In the genomic region with DNA sequence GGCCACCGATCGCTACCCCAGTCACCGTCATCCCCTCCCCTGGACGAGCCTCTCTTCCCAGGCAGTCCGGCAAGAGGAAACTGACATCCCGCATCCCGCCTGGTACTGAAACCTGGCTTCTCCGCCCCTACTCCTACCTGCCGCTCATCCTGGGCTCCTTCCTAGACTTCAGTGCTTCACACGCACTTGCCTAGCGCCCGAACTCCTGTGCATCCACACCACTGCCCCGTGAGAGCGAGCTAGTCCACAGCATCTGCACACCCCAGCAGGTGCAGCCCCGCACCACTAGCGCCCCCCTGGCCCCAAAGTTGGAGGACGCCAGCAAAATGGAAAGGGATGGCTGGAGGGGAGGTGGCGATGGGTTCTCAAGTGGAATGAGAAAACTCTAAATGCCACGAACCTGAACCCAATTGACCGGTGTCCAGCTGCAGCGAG, we compare ENCODE assay signal across 8 mouse cellular contexts. TPM values are rescaled to one million over a fixed set of nuclear protein-coding genes. Genes with fewer than 3 reads are reported as not detected.
DNase-seq lines count a peak whose midpoint lies in the region; ATAC-seq and TF ChIP-seq lines count a peak whose summit lies in the region.

No protein-coding gene starts in this region.

- no peak for TF ChIP-seq POLR2A in embryonic fibroblast, embryonic 13.5 days (IDR thresholded peaks at IDR 0.05; ENCODE audit: low read depth, low read length)

- H3K4me2 ChIP-seq in hindbrain, embryonic 11.5 days (replicated peaks; ENCODE audit: low read depth, low read length) = peak overlapping the region; percentile 94
- peak overlapping the region; percentile 99 for H3K4me2 ChIP-seq in stomach, embryonic 15.5 days

- under 1% methylated on average over 21 of the region's 21 CpGs for WGBS in hindbrain, embryonic 11.5 days
- under 1% methylated on average over 21 of the region's 21 CpGs for WGBS in midbrain, embryonic 10.5 days
- WGBS in stomach, embryonic 15.5 days = under 1% methylated on average over 21 of the region's 21 CpGs

- TF ChIP-seq CTCF in embryonic fibroblast, embryonic 13.5 days (IDR thresholded peaks at IDR 0.05; ENCODE audit: borderline replicate concordance, insufficient read depth, low read length) = 0 out of 2 replicates have a peak, but pooled peaks have one; percentile 5

- H3K27ac ChIP-seq in embryonic fibroblast, embryonic 13.5 days (ENCODE audit: insufficient read depth, low read length) = no peak overlapping the region
- peak overlapping the region; percentile 86 for H3K27ac ChIP-seq in hindbrain, embryonic 11.5 days (ENCODE audit: low read depth, low read length)
- peak overlapping the region; percentile 84 for H3K27ac ChIP-seq in midbrain, embryonic 10.5 days (replicated peaks)
- peak overlapping the region; percentile 78 for H3K27ac ChIP-seq in stomach, embryonic 15.5 days

- peak; percentile 54 for ATAC-seq in hindbrain, embryonic 11.5 days (ENCODE audit: low FRiP score)
- ATAC-seq in stomach, embryonic 15.5 days (ENCODE audit: insufficient read depth, low FRiP score, low read depth) = peak; percentile 40; the same call in 1 of the 2 replicates
- no peak for ATAC-seq in cerebellum, adult (ENCODE audit: insufficient number of reproducible peaks, low FRiP score, low TSS enrichment)

- H3K4me3 ChIP-seq in embryonic fibroblast, embryonic 13.5 days (ENCODE audit: insufficient read depth, low read length) = peak overlapping the region; percentile 68
- peak overlapping the region; percentile 59 for H3K4me3 ChIP-seq in hindbrain, embryonic 11.5 days (ENCODE audit: low read depth, low read length)
- peak overlapping the region; percentile 67 for H3K4me3 ChIP-seq in midbrain, embryonic 10.5 days
- peak overlapping the region; percentile 58 for H3K4me3 ChIP-seq in stomach, embryonic 15.5 days (replicated peaks)

- peak; percentile 31 to 52 for DNase-seq in right cerebral cortex, adult 2 months (ENCODE audit: low spot score in 2 of 2)
- DNase-seq in right cerebral cortex, postnatal 25 days = no peak
- DNase-seq in hindbrain, embryonic 11.5 days (ENCODE audit: low spot score) = peak; percentile 74
- peak; percentile 45 to 48 for DNase-seq in left cerebral cortex, postnatal 36 days (ENCODE audit: low spot score in 2 of 2)
- peak; percentile 70 for DNase-seq in midbrain, embryonic 10.5 days (ENCODE audit: low spot score)

- peak overlapping the region; percentile 77 for H3K9ac ChIP-seq in hindbrain, embryonic 11.5 days (ENCODE audit: low read depth, low read length)
- H3K9ac ChIP-seq in stomach, embryonic 15.5 days = peak overlapping the region; percentile 50; the same call in 1 of the 2 replicates

- intact Hi-C loops in left cerebral cortex, postnatal 36 days (cut with DNase I) = loop anchor here (10.0 kb wide), 1 partner anchor 350 kb away; no protein-coding TSS in a partner anchor

- H3K36me3 ChIP-seq in hindbrain, embryonic 11.5 days (ENCODE audit: control insufficient read depth, insufficient read depth, low read length) = no peaks in the 10 kb centered on the region
- H3K36me3 ChIP-seq in midbrain, embryonic 10.5 days = no peaks in the 10 kb centered on the region
- no peaks in the 10 kb centered on the region for H3K36me3 ChIP-seq in stomach, embryonic 15.5 days

- H3K9me3 ChIP-seq in hindbrain, embryonic 11.5 days (ENCODE audit: control insufficient read depth, low read length) = no peaks in the 10 kb centered on the region
- H3K9me3 ChIP-seq in midbrain, embryonic 10.5 days (replicated peaks) = no peaks in the 10 kb centered on the region
- H3K9me3 ChIP-seq in stomach, embryonic 15.5 days = no peaks in the 10 kb centered on the region

- peaks cover 5% of the 10 kb centered on the region for H3K4me1 ChIP-seq in embryonic fibroblast, embryonic 13.5 days (ENCODE audit: control insufficient read depth, insufficient read depth, low read length)
- H3K4me1 ChIP-seq in hindbrain, embryonic 11.5 days (replicated peaks; ENCODE audit: control insufficient read depth, insufficient read depth, low read length) = peaks cover 13% of the 10 kb centered on the region
- H3K4me1 ChIP-seq in midbrain, embryonic 10.5 days = peaks cover 59% of the 10 kb centered on the region
- peaks cover 37% of the 10 kb centered on the region for H3K4me1 ChIP-seq in stomach, embryonic 15.5 days

- peaks cover 6% of the 10 kb centered on the region; the same call in 1 of the 2 replicates for H3K27me3 ChIP-seq in hindbrain, embryonic 11.5 days (ENCODE audit: control insufficient read depth, insufficient read depth, low read length)
- H3K27me3 ChIP-seq in midbrain, embryonic 10.5 days (ENCODE audit: low read depth, poor library complexity, severe bottlenecking) = peaks cover 92% of the 10 kb centered on the region
- peaks cover 21% of the 10 kb centered on the region; the same call in 1 of the 2 replicates for H3K27me3 ChIP-seq in stomach, embryonic 15.5 days (replicated peaks)

RNA-seq across cellular contexts. Expression of gene Gfra1, which starts 0.6 kb away (rescaled TPM):
- polyA plus RNA-seq in embryonic fibroblast, embryonic 13.5 days (2011; ENCODE audit: insufficient read length, low read depth, missing spikeins) = 12.9 and 26.6 TPM in 2 replicates
- polyA plus RNA-seq in hindbrain, embryonic 11.5 days (2014; fragmentation: Nextera tagmentation; extraction: Ambion mirVana) = 30.6 and 42.2 TPM in 2 replicates
- total RNA-seq in left cerebral cortex, postnatal 36 days (2021) = 10 to 100 TPM; 33.5 to 36.6 TPM
- 22.1 and 34.3 TPM in 2 replicates for polyA plus RNA-seq in midbrain, embryonic 10.5 days (2016; fragmentation: Nextera tagmentation; extraction: Ambion mirVana)
- 33.0 and 40.4 TPM in 2 replicates for polyA plus RNA-seq in stomach, embryonic 15.5 days (2015; fragmentation: Nextera tagmentation; extraction: Ambion mirVana)

RNA-seq across cellular contexts. Expression of gene Ccdc172, which starts 56.7 kb away (rescaled TPM):
- polyA plus RNA-seq in embryonic fibroblast, embryonic 13.5 days (2011; ENCODE audit: insufficient read length, low read depth, missing spikeins) = not detected in 2 replicates
- not detected in 2 replicates for polyA plus RNA-seq in hindbrain, embryonic 11.5 days (2014; fragmentation: Nextera tagmentation; extraction: Ambion mirVana)
- total RNA-seq in left cerebral cortex, postnatal 36 days (2021) = under 1 TPM in 1 of 2 experiments, not detected in 1; 0.32 TPM
- not detected in 2 replicates for polyA plus RNA-seq in midbrain, embryonic 10.5 days (2016; fragmentation: Nextera tagmentation; extraction: Ambion mirVana)
- not detected in 2 replicates for polyA plus RNA-seq in stomach, embryonic 15.5 days (2015; fragmentation: Nextera tagmentation; extraction: Ambion mirVana)
